Mouse (Mus musculus): ENCODE measurements around the gene Dr1. TPM values are rescaled to one million over a fixed set of nuclear protein-coding genes. Genes with fewer than 3 reads are reported as not detected.

Dr1 gene
- polyA plus RNA-seq (2017; shearing (Covaris generic)): 10 to 100 TPM; 52.7 to 74.8 TPM

DNA sequence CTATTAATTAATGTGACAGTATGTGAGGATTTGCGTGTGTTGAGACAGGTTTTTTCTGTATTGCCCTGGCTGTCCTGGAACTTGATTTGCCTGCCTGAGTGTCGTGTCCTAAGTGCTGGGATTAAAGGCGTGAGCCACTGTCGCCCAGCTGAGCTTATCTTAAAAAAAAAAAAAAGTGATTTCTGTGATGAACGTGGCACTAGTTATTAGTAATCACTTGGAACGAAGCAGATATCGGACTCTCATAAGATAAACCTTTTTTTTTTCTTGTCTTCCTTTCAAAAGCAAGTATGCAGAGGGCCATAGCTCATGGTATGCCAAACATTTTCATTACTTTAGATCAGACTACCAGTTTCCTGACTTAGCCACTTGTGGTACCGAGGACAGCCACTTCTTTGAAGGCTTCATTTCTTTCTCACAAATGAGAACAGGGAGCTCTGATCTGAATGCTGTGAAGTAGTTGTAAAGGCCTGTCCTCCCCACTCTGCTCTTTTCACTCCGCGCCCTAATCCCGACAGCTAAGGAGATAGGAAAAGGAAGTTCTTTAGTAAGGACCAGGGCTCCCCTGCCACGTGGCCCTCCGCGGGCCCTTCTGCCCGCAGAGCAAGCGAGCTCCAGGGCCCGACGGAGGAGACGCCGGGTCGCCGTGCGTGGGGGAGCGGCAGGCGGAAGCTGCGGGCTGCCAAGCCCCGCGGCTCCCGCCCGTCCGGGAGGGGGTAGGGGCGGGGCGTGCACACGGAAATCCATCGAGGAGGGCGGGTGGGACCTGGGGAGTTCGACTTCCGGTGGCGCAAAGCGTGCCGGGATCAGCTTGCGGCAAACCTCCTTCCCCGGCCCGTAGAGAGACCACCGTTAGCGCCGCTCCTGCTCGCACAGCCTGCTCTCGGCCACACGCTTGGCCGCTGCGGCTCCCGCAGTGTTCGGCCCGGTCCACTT, at the start of gene Dr1:
Gene Dr1 (plus strand): TSS at position 771 of the 936 bp plus-strand sequence.

DNA sequence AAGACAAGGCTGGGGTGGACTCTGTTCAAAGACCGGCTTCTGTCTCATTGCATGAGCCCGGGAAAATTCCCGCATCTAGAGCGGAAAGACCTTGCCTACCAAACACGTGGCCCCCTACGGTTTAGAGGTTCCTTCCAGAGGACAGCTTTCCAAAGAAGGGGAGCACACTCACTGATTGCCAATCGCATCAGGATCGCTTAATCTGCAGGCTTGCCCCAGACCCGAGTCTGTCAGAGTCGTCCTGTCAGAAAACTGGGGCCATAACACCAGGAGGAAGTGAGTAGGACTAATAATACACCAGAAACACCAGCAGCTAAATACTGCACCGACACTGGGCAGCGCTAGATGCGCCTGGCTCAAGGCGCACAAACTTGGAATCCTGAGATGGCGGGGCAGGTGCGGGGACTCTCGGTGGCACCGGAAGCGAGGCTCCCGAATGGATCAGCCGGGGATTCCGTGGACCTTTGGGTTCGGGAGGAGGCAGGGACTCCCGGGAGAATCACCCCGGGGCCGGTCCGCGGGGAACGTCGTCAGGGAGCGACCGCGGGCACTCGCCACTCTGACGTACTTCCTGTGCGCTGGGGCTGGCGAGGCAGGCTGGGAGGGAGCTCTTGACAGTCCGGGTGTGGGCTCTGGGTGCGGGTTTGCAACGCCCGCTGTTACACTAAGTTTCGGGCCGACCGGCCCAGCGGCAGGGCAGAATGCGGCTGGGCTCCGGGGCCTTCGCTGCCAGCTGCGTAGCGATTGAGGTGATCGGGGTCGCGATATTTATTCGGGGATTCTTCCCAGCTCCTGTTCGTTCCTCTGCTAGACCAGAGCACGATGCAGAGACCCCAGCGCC, 43.7 kb downstream of the Dr1 start, which contains the start of gene Pigg:
Gene Pigg (plus strand): TSS at position 386 of the 841 bp plus-strand sequence.

Other genes with a start within 250 kb of the Dr1 start
- gene Mtf2, start 203.2 kb upstream of the Dr1 start, polyA plus RNA-seq (2017; shearing (Covaris generic)): 10 to 100 TPM; 72.9 to 83.9 TPM
- 10 to 100 TPM; 69.3 to 88.2 TPM for gene Tmed5, start 136.3 kb upstream of the Dr1 start, polyA plus RNA-seq (2017; shearing (Covaris generic))
- gene Ccdc18, start 136.0 kb upstream of the Dr1 start, polyA plus RNA-seq (2017; shearing (Covaris generic)): 1 to 10 TPM in 1 of 2 experiments, under 1 TPM in 1; 0.52 to 1.4 TPM
- gene Pigg, start 43.7 kb downstream of the Dr1 start, polyA plus RNA-seq (2017; shearing (Covaris generic)): 1 to 10 TPM; 2.4 to 2.5 TPM
- not detected for gene Gm42517, start 99.0 kb downstream of the Dr1 start, polyA plus RNA-seq (2017; shearing (Covaris generic))
- gene Pde6b, start 119.5 kb downstream of the Dr1 start, polyA plus RNA-seq (2017; shearing (Covaris generic)): under 1 TPM; 0.41 to 0.90 TPM
- gene Atp5k, start 165.6 kb downstream of the Dr1 start, polyA plus RNA-seq (2017; shearing (Covaris generic)): 100 to 1,000 TPM; 201 to 223 TPM
- under 1 TPM in 1 of 2 experiments, not detected in 1; 0.11 TPM for gene Mfsd7a, start 180.0 kb downstream of the Dr1 start, polyA plus RNA-seq (2017; shearing (Covaris generic))
- gene Pcgf3, start 192.3 kb downstream of the Dr1 start, polyA plus RNA-seq (2017; shearing (Covaris generic)): 10 to 100 TPM; 13.1 to 14.9 TPM

Measured in activated CD4-positive, CD25-positive, alpha-beta regulatory T cell (primary cell).